Mouse (Mus musculus): Measurements from ENCODE around the gene Tex33.

Tex33 gene

DNA sequence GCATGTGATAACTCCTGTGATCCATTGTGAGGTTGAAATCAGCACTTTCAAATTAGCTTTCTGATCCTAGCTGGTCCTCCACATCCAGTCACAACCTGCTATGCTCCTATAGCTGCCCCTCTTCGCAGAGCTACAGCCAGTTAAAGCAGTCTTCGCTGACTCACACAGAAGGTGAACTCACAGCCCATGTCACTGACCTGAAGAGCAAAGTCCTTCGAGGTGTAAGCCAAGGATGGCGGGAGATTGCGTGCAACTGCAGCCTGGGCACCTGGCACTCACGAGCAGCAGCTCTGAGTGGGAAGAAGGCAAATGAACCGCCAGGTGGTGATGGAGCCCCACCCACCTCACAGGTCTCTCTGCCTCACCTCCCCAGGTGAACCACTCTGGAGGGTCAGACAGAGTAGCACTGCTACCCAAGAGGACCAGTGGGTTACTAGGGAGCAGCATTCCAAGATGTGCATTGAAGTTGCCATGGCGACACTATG is at the start of gene Tex33:
TSS of gene Tex33 (minus strand) at position 435 of the 485 bp plus-strand sequence.
- no peak for DNase-seq (ENCODE audit: low spot score)

DNA sequence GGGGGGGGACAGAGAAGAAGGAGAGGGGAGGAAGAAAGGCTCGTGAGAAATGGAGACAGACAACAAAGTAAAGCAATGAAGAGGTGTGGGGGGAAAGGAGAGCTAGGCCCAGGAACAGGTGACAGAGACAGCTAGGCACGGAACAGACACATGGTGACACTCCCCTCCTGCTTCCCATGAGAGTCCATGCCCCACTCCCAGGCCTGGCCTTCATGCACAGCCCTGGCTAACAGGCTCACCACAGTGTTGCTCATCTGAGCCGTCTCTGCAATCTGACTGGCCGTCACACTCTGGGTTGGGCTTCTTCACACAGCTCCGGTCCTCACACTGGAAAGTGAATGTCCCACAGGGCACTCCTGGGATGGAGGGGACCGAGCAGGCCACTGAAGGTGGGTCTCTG is 48.1 kb upstream of the Tex33 start:
- no peak for DNase-seq (ENCODE audit: low spot score)

DNA sequence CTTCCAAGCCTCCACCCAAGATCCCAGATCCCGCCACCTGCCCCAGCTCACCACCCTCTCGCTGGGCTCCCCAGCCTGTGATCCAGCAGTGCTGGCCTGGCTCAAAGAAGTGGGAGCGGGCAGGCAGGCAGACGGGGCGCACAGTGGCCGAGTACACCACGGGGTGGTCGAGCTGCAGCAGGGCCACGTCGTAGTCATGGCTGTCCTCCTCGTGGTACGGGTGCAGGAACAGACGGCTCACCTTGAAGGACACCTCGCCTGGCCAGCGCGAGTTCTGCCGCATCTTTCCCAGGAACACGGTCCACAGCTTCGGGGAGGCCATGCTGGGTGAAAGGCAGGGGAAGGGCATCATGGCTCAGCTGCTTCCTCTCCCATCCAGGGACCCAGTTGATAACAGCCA is 46.5 kb upstream of the Tex33 start:
- no peak for DNase-seq (ENCODE audit: low spot score)

GRCm38 (mm10) chr15:78438973-78439372 is 43.3 kb upstream of the Tex33 start:
- no peak for DNase-seq (ENCODE audit: low spot score)

DNA sequence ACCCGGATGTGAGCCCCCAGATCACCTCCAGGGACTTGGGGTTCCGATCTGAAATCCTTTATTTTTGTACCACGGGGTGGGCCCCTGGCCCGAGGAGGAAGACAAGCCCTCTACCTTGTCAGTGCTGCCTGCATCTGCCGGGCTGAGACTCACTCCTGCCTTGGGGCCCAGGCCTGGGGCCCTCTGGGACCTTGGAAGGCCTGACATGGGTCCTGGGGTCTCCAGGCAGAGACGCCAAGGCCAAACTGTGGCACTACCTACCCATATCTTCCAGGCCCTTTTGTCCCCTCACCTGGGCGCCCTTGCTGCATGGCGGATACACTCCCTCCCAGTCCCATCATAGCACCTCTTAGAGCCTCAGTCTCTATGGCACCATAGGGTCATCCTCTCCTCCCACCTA is 42.8 kb upstream of the Tex33 start:
- DNase-seq (ENCODE audit: low spot score): no peak

- DNase-seq (ENCODE audit: low spot score): no peak
Observed at GRCm38 (mm10) chr15:78438018-78438394, 42.3 kb upstream of the Tex33 start.

- peak; percentile 77 for DNase-seq (ENCODE audit: low spot score)
Observed at GRCm38 (mm10) chr15:78437237-78438017, 41.7 kb upstream of the Tex33 start.

GRCm38 (mm10) chr15:78436380-78437192 is 40.9 kb upstream of the Tex33 start:
- peak; percentile 94 for DNase-seq (ENCODE audit: low spot score)

DNA sequence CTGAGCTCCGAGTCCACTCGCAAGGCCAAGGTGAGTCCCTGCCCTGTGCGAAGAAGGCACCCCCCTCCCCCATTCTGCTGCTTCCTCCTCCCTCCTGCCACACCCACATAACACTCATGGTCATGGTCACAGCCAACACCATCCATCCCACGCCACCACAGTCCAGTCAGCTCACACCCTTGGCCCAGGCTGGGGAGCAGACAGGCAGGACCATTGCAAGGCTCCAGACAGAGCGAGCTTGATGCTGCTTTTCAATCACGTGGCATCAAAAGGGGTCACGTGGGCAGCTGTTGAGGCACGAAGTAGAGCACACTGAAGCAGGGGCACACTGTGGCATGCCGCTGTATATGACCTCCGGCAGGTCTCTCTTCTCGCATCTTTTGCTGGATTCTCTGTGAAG is 40.0 kb upstream of the Tex33 start:
- DNase-seq (ENCODE audit: low spot score): no peak

- DNase-seq (ENCODE audit: low spot score): peak; percentile 68
Observed at GRCm38 (mm10) chr15:78434896-78435520, 39.3 kb upstream of the Tex33 start.

GRCm38 (mm10) chr15:78431541-78432121 is 35.9 kb upstream of the Tex33 start:
- no peak for DNase-seq (ENCODE audit: low spot score)

DNA sequence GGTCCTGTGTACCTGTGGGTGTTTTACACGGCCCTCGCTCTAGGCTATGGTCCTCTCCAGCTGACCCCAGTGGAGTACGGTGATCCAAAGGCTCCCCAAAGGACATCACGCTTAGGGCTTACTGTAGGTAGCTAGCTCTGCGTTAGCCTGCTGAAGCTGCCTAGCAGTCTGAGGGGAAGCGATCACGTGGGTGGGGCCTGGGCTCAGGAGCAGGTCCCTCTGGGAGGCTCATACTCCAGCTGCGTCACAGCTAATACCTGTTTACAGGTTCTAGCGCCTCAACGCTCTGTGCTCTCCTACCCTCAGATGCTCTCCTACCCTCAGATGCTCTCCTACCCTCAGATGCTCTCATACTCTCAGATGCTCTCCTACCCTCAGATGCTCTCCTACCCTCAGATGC is 35.2 kb upstream of the Tex33 start:
- no peak for DNase-seq (ENCODE audit: low spot score)

GRCm38 (mm10) chr15:78429871-78430622 is 34.3 kb upstream of the Tex33 start:
- DNase-seq (ENCODE audit: low spot score): no peak

- DNase-seq (ENCODE audit: low spot score): no peak
Observed at GRCm38 (mm10) chr15:78429139-78429459, 33.4 kb upstream of the Tex33 start.

DNA sequence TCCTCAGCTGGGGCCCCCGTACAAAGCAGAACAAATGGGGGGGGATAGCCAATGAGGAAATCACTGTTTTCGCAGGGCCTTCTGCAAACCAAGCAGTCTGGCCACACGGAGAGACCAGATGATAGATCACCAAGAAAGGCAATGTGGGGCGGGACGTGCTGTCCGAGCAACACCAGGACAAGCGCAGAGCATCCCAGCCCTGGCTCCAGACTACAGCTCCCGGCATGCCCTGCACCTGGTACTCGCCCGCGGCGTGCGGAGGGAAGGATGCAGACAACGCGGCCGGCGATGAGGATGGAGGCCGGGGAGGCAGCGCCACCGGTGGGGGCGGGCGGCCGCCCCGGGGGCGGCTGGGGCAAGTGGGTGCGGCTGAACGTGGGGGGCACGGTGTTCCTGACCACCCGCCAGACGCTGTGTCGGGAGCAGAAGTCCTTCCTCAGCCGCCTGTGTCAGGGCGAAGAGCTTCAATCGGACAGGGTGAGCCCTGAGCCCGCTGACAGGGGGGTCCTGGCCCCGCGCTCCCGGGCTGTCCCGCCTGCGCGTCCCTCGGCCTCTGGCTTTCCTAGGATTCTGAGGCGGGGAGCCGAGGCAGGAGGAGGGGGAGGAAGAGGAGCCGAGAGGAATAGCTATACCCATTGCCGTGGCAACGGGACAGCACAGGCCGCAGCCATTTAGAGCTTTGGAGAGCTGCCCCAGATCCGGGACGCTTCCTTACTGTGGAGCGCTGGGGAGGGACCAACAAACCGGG is 32.9 kb upstream of the Tex33 start, which contains the start of gene Kctd17:
TSS of gene Kctd17 (plus strand) at position 174 of the 748 bp plus-strand sequence.
- DNase-seq (ENCODE audit: low spot score): peak; percentile 94

GRCm38 (mm10) chr15:78425230-78425629 is 29.5 kb upstream of the Tex33 start:
- no peak for DNase-seq (ENCODE audit: low spot score)

GRCm38 (mm10) chr15:78424507-78424906 is 28.8 kb upstream of the Tex33 start:
- no peak for DNase-seq (ENCODE audit: low spot score)

DNA sequence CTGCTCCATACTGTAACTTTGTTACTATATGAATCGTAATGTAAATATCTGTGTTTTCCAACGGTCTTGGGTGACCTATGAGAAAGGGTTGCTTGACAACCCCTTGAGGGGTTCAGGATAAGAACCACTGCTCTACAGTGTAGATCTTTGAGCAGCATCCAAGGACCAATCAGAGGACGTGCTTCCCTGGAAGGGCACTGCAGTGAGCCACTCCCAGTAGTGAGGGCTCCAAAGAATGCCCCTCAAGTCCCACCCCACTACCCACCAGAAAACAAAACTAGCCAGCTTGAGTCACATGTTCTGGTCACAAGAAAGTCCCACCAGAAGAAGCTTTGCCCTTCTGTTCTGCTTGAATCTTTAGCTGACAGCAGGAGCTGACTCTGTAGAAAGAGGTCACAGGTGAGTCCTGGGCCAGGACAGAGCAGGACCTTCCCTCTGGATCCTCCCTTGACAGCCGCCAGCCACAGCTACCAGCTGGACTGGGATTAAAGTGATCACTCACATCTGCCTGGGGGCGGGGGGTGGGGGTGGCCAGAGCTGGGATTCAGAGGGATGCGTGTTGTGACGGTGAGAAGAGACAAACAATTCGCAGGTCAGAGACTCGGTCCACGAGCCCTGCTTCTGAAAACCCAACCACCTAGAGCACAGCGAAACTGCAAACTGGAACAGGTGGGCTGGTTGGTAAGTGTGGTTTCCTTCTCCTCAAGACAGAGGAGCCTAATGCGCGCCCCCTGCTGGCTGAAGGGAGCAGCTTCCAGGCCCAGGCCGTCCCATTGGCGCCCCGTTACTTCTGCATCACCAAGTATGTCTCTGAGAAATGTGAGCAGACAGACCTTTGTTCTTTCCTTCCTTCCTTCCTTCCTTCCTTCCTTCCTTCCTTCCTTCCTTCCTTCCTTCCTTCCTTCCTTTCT is 26.6 kb upstream of the Tex33 start:
- DNase-seq (ENCODE audit: low spot score): peak; percentile 92

DNA sequence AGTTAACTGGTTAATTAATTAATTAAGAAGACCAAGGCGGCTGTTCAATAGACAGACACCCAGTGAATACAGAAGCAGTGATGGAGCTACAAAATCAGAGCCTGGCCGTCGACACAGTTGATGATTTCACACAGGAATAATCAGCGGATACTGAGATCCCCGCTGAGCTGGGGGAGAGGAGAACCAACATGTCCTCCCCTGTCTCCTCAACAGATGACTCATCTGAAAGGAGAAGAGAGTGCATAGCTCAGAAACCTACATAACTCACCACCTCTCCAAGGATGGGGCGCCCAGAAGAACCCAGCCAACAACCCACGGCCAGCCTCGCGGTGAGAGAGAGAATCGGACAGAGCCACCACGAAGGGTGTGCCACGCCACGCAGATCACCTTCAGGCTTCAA is 24.7 kb upstream of the Tex33 start:
- no peak for DNase-seq (ENCODE audit: low spot score)

- DNase-seq (ENCODE audit: low spot score): no peak
Observed at GRCm38 (mm10) chr15:78416937-78417336, 21.2 kb upstream of the Tex33 start.
